Mouse (Mus musculus) layer of hippocampus, adult 2 months (tissue): ENCODE results near the gene Pgm2. TPM values are rescaled to one million over a fixed set of nuclear protein-coding genes. Genes with fewer than 3 reads are reported as not detected.

Source experiments
- DNase-seq, 2 experiments: peaks; one replicate each; pipeline ENCODE4 v3.0.0; 2022; ENCODE audit warnings: low spot score in 2 of 2
- H3K27ac ChIP-seq: fragments of 200-600 bp; 2 replicates; pipeline ENCODE4 v1.8.1; 2022
- H3K4me3 ChIP-seq: fragments of 200-600 bp; 2 replicates; pipeline ENCODE4 v1.8.1; 2022; ENCODE audit warnings: mild to moderate bottlenecking
- CTCF ChIP-seq: fragments of 200-600 bp; conservative IDR thresholded peaks from 2 replicates; pipeline ENCODE4 v1.8.1; 2022; ENCODE audit warnings: antibody characterized with exemption, mild to moderate bottlenecking, moderate library complexity
- microRNA-seq, 2 experiments: library from miRNA; unstranded; fragments of <30 nt; microRNA quantifications; one replicate each; pipeline ENCODE4 v1.2.0; 2021
- total RNA-seq, 2 experiments: library from RNA; stranded (reverse); gene quantifications; 2 replicates each; pipeline ENCODE4 v1.2.3; 2021

Pgm2 gene
- total RNA-seq, 2 experiments from 2014 or later: 10.6 to 11.7 TPM

DNA sequence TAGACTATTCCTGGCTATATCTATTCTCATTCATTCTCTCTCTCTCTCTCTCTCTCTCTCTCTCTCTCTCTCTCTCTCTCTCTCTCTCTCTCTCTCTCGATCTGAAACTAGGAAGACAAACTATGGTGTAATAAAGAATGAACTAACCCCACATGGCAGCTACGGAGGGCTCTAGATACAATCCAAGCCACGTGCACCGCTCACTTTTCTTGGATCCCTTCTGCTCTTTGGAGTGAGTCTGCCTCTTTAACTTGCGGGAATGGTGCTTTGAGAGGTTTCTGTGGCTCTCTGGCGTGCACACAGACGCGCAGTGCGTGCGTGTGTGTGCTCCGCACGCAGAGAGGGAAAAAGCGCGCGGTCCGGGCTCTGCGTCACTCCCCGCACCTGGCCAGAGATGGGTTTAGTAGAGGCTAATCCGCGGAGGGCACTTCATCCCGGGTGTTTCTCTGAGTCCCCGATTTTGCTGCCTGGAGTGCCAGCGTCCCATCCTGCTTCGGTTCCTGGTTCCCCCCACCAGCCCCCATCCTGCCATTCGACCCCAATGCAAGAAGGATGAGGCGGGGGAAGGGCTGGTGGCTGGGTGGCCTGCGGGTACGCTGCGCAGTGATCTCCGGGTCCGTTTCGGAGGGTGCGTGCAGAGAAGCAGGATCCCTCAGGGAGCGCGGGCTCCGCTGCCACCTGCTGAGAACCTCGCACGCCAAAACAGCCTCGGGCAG is 66.5 kb downstream of the Pgm2 start:
- peak; percentile 42 to 50 for DNase-seq
- TF ChIP-seq CTCF: no peak
- Histone ChIP-seq H3K4me3 (peak overlapping the region; percentile 91), H3K27ac (peak overlapping the region; percentile 92)

- peak; percentile 66 to 70 for DNase-seq
- Histone ChIP-seq H3K27ac (peak overlapping the region; percentile 92), H3K4me3 (peak overlapping the region; percentile 91)
- TF ChIP-seq CTCF: peak; percentile 59
These were observed 67.3 kb downstream of the Pgm2 start for GRCm38 (mm10) chr5:64159781-64160704.

DNA sequence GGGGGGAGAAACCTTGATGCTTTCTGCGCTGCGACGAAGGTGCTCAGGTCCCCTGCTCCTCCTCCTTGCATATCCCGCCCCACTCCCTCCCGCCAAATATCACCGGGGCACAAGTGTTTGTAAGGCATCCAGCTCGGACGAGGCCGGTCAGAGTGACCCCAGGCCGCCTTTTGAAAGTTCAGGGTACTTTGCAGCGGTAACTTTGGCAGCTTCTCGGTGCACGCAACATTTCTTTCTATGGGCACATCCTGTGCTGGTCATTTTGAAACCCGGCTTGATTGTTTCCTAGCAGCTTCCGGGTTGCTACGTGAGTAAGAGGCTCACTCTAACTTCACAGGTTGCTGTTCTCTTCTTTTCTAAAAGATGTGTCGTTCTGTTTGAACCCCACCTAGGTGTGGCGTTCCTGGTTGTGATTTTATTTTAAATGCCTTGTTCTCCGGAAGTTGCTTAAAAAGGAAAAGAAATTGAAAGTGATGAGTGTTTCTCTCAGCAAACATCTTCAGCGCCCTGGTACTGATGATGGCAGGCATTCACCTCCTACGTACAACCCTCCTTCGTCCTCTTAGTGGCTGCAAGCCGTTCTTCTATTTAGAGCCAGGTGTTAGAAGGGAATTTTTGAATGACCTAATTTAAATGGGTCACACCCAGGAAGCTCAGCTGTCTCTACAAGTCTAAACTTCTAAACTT is 68.1 kb downstream of the Pgm2 start:
- no peak for DNase-seq
- peak overlapping the region; percentile 91 for H3K4me3 ChIP-seq
- no peak for TF ChIP-seq CTCF
- peak overlapping the region; percentile 92; the same call in 1 of the 2 replicates for H3K27ac ChIP-seq

GRCm38 (mm10) chr5:64161917-64162316 is 69.2 kb downstream of the Pgm2 start:
- DNase-seq: no peak
- no peak for TF ChIP-seq CTCF
- Histone ChIP-seq H3K4me3 (no peak overlapping the region; the same call in 1 of the 2 replicates), H3K27ac (no peak overlapping the region)

DNA sequence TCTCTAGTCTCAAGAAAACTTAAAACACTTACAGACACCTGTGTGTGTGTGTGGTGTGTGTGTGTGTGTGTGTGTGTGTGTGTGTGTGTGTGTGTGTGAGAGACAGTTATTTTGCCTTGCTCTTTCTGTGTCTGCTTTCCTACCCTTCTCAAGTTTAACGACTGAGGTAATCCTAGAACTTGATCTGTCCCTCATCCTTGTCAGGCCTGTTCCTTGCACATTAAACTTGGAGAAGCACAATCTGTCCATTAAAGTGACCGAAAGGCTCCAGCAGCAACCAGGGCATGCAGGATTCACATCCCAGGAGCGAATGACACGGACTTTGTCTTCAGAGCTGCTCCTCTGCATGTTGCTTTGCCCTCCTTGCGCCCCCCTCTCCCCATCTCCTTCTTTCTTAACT is 69.8 kb downstream of the Pgm2 start:
- TF ChIP-seq CTCF: no peak
- no peak for DNase-seq
- no peak overlapping the region for H3K4me3 ChIP-seq
- H3K27ac ChIP-seq: no peak overlapping the region

DNA sequence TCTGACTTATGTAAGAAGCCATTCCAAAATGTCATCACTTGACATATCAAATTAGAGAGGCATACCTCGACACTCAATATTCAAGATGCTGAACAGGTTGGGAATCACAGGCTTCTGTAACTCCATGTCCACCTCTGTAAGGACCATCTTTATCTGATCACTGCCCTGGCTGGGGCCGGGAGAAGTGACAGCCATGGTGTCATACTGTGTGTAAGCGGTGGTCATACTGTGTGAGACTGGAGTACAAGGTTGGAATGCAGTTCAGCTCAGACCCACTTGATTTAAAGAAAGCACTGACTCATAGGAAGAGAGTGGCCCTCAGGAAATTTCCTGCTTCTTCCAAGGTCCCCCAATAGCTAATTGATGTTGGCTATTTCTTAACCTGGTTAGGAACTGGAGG is 71.7 kb downstream of the Pgm2 start:
- no peak for DNase-seq
- no peak overlapping the region for H3K27ac ChIP-seq

GRCm38 (mm10) chr5:64165826-64166225 is 73.1 kb downstream of the Pgm2 start:
- Histone ChIP-seq H3K4me3 (no peak overlapping the region), H3K27ac (peak overlapping the region; percentile 49; the same call in 1 of the 2 replicates)
- DNase-seq: peak in 1 of 2 experiments; percentile 25
- TF ChIP-seq CTCF: no peak

More for the DNA sequence above, 71.7 kb downstream of the Pgm2 start:
- H3K4me3 ChIP-seq: no peak overlapping the region
- TF ChIP-seq CTCF: no peak

GRCm38 (mm10) chr5:64168990-64169540 is 76.3 kb downstream of the Pgm2 start:
- no peak overlapping the region for H3K4me3 ChIP-seq
- no peak for DNase-seq
- TF ChIP-seq CTCF: no peak
- H3K27ac ChIP-seq: no peak overlapping the region

- DNase-seq: no peak
- H3K27ac ChIP-seq: no peak overlapping the region
- no peak overlapping the region for H3K4me3 ChIP-seq
- TF ChIP-seq CTCF: no peak
These were observed 80.1 kb downstream of the Pgm2 start for GRCm38 (mm10) chr5:64172884-64173283.

DNA sequence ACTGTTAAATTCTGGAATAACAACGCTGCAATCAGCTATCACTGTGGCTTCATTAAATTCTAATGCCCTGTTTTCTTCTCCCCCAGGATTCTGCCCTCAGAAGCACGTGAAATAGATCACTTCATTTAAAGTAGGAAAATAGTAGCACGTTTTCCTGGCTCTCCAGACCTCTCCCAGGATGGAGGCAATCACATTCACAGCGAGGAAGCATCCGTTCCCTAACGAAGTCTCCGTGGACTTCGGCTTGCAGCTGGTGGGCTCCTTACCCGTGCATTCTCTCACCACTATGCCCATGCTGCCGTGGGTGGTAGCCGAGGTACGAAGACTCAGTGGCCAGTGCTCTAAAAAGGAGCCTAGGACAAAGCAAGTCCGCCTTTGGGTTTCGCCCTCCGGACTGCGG is 80.6 kb downstream of the Pgm2 start:
- no peak for TF ChIP-seq CTCF
- Histone ChIP-seq H3K27ac (no peak overlapping the region), H3K4me3 (no peak overlapping the region)
- no peak for DNase-seq

DNA sequence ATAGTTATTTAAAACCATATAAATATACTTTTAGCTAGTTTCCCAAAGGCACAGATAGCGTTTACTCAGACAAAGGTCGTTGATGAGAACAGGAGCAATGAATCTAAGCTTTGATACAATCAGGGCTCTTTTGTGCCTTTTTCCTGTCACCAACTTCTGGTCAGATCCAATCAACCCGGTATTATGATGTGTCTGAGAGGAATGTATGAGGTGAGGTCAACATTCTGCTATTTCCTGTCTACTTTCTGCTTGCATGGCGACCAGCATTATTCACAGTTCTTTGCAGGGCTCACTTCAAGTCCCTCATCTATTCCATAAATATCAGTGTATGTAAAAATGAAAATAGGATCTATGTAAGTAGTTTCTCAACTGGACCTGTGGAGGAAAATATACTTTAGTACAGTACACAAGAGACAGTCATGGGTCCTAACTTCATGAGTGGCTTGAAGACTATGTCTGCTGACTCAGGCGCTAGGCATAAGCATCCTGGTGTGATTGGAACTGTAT is 81.7 kb downstream of the Pgm2 start:
- TF ChIP-seq CTCF: no peak
- no peak for DNase-seq
- Histone ChIP-seq H3K27ac (no peak overlapping the region), H3K4me3 (no peak overlapping the region)

Small RNA genes within 50 kb of the gene (microRNA-seq; reads per million reads assigned to microRNA genes)
- 0 reads per million in 2 experiments for gene Gm22395
- 0 reads per million in 2 experiments for gene Gm23967

Other genes starting within 250 kb of the Pgm2 start
- 10 to 100 TPM in 1 of 2 experiments, 1 to 10 TPM in 1; 9.0 to 13.5 TPM for gene Rell1, start 124.1 kb upstream of the Pgm2 start, total RNA-seq
- gene Tbc1d1, start 63.4 kb downstream of the Pgm2 start, total RNA-seq: 10 to 100 TPM; 26.6 to 33.2 TPM